Mouse (Mus musculus): Measurements from ENCODE around the gene Capn2.

DNA sequence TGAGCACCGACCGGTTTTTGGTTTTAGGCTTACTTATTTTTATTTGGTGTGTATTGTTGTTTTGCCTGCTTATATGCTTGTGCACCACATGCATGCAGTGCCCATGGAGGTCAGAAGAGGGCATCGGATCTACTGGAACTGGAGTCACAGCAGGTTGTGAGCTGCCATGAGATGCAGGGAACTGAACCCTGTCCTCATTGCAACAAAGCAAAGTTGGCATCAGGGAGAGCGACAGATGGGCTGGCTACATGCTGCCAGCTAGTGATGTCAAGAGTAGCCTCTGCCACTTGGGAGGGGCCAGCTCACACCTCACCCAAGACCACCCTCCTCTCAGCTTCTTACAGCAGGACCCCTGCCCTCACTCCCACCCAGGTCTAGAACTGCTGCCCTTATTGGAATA lies 51.4 kb downstream of the Capn2 start:
- no peak for TF ChIP-seq CTCF (IDR thresholded peaks at IDR 0.05; ENCODE audit: extremely low read depth, insufficient read depth, low read length)
- TF ChIP-seq POLR2A (IDR thresholded peaks at IDR 0.05; ENCODE audit: extremely low read depth, insufficient read depth, low read length) = no peak

All from cortical plate, adult 2 months (tissue).